Mouse (Mus musculus) olfactory bulb, adult 2 months (tissue): ENCODE results near the gene Zfp846.

Source experiments
- CTCF ChIP-seq: fragments of 200-500 bp; IDR thresholded peaks from 2 replicates; pipeline ENCODE4 v1.5.1; 2012; ENCODE audit warnings: low read depth, mild to moderate bottlenecking, low read length, moderate library complexity; ENCODE audit not compliant: insufficient read depth
- POLR2A ChIP-seq: fragments of 200-500 bp; IDR thresholded peaks from 2 replicates; pipeline ENCODE4 v1.6.1; 2012; ENCODE audit warnings: mild to moderate bottlenecking, low read depth, low read length, moderate library complexity; ENCODE audit not compliant: insufficient read depth

- no peak for TF ChIP-seq CTCF
- TF ChIP-seq POLR2A: no peak
Observed at GRCm38 (mm10) chr9:20545151-20545550, 35.9 kb upstream of the Zfp846 start.
